Mouse (Mus musculus): ENCODE results near the gene Kcnk3. TPM values are rescaled to one million over a fixed set of nuclear protein-coding genes. Genes with fewer than 3 reads are reported as not detected.

Kcnk3 gene
- total and polyA plus RNA-seq, 2 experiments from 2014 or later = 12.7 to 23.2 TPM

- no peaks in the 10 kb centered on the region for H3K9me3 ChIP-seq (ENCODE audit: low read length)
- peaks cover 5% of the 10 kb centered on the region; the same call in 1 of the 2 replicates for H3K4me1 ChIP-seq (ENCODE audit: insufficient read depth, low read length)
- ATAC-seq = no peak
- TF ChIP-seq CTCF (IDR thresholded peaks at IDR 0.05; ENCODE audit: low read depth) = no peak
- no peak for DNase-seq (ENCODE audit: low spot score)
- H3K4me2 ChIP-seq (ENCODE audit: low read depth, low read length) = no peak overlapping the region
- no peaks in the 10 kb centered on the region for H3K36me3 ChIP-seq (ENCODE audit: insufficient read depth, low read length)
- no peaks in the 10 kb centered on the region for H3K27me3 ChIP-seq (ENCODE audit: insufficient read depth, low read length)
- no peak overlapping the region for H3K4me3 ChIP-seq (ENCODE audit: low read length)
- H3K9ac ChIP-seq (replicated peaks; ENCODE audit: low read length) = no peak overlapping the region
- H3K27ac ChIP-seq = no peak overlapping the region
- 67% methylated on average over 8 of the region's 8 CpGs for WGBS
Observed at GRCm38 (mm10) chr5:30609918-30610645, 22.1 kb downstream of the Kcnk3 start.

- 70% methylated on average over 1 of the region's 1 CpGs for WGBS
- DNase-seq (ENCODE audit: low spot score) (no peak), ATAC-seq (no peak)
- Histone ChIP-seq H3K4me2 (ENCODE audit: low read depth, low read length) (no peak overlapping the region), H3K9me3 (ENCODE audit: low read length) (no peaks in the 10 kb centered on the region), H3K36me3 (ENCODE audit: insufficient read depth, low read length) (no peaks in the 10 kb centered on the region), H3K27ac (no peak overlapping the region), H3K4me1 (ENCODE audit: insufficient read depth, low read length) (0 out of 2 replicates have a peak, but pooled peaks cover 4% of the 10 kb centered on the region), H3K9ac (replicated peaks; ENCODE audit: low read length) (no peak overlapping the region), H3K4me3 (ENCODE audit: low read length) (no peak overlapping the region), H3K27me3 (ENCODE audit: insufficient read depth, low read length) (no peaks in the 10 kb centered on the region)
- no peak for TF ChIP-seq CTCF (IDR thresholded peaks at IDR 0.05; ENCODE audit: low read depth)
Observed at GRCm38 (mm10) chr5:30611091-30611490, 23.1 kb downstream of the Kcnk3 start.

GRCm38 (mm10) chr5:30611689-30612088 lies 23.7 kb downstream of the Kcnk3 start:
- DNase-seq (ENCODE audit: low spot score) (no peak), ATAC-seq (no peak)
- Histone ChIP-seq H3K27me3 (ENCODE audit: insufficient read depth, low read length) (no peaks in the 10 kb centered on the region), H3K9ac (replicated peaks; ENCODE audit: low read length) (no peak overlapping the region), H3K4me3 (ENCODE audit: low read length) (no peak overlapping the region), H3K4me2 (ENCODE audit: low read depth, low read length) (no peak overlapping the region), H3K27ac (no peak overlapping the region), H3K4me1 (ENCODE audit: insufficient read depth, low read length) (no peaks in the 10 kb centered on the region), H3K36me3 (ENCODE audit: insufficient read depth, low read length) (no peaks in the 10 kb centered on the region), H3K9me3 (ENCODE audit: low read length) (no peaks in the 10 kb centered on the region)
- no peak for TF ChIP-seq CTCF (IDR thresholded peaks at IDR 0.05; ENCODE audit: low read depth)
- WGBS = 28% methylated on average over 3 of the region's 3 CpGs

DNA sequence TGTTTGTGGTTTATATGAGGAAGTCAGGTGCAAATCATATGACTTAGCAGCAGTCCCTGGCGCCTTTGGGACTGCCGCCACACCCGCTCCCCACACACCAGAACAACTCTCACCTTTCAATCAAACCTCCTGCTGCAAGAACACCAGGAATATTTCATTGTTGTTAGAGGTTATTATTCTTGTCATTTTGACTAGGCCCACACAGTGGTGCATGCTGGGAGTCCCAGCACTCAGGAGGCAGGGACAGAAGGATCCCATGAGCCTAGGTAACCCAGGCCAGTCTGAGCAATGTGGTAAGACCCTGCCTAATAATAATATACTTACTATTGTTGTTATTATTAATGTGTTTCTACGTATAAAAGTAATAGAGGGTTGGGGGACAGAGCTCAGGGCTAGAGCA lies 24.6 kb downstream of the Kcnk3 start:
- Histone ChIP-seq H3K4me3 (ENCODE audit: low read length) (no peak overlapping the region), H3K4me1 (ENCODE audit: insufficient read depth, low read length) (no peaks in the 10 kb centered on the region), H3K27ac (no peak overlapping the region), H3K9me3 (ENCODE audit: low read length) (no peaks in the 10 kb centered on the region), H3K36me3 (ENCODE audit: insufficient read depth, low read length) (no peaks in the 10 kb centered on the region), H3K27me3 (ENCODE audit: insufficient read depth, low read length) (no peaks in the 10 kb centered on the region), H3K9ac (replicated peaks; ENCODE audit: low read length) (no peak overlapping the region), H3K4me2 (ENCODE audit: low read depth, low read length) (no peak overlapping the region)
- ATAC-seq (no peak), DNase-seq (ENCODE audit: low spot score) (no peak)
- TF ChIP-seq CTCF (IDR thresholded peaks at IDR 0.05; ENCODE audit: low read depth) = no peak
- 90% methylated on average over 4 of the region's 4 CpGs for WGBS

DNA sequence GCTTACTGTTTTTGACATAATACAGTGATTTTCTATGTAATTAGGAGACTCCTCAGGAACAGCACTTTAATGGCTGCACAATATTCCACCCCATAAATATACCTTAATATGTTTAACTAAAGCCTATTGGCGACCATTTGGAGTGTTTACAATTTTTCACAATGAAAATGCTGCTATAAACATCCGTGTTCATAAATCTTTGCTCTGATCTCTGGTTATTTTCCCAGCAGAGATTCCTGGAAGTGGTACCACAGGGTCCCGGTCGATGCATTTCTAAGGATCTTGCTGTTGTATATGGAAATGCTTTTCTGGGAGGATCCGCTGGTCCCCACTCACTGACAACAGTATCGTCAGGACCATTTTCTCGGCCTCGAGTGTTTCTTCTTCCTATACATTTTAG lies 25.3 kb downstream of the Kcnk3 start:
- Histone ChIP-seq H3K4me1 (ENCODE audit: insufficient read depth, low read length) (no peaks in the 10 kb centered on the region), H3K4me2 (ENCODE audit: low read depth, low read length) (no peak overlapping the region), H3K36me3 (ENCODE audit: insufficient read depth, low read length) (no peaks in the 10 kb centered on the region), H3K27ac (no peak overlapping the region), H3K9ac (replicated peaks; ENCODE audit: low read length) (no peak overlapping the region), H3K27me3 (ENCODE audit: insufficient read depth, low read length) (no peaks in the 10 kb centered on the region), H3K9me3 (ENCODE audit: low read length) (no peaks in the 10 kb centered on the region), H3K4me3 (ENCODE audit: low read length) (no peak overlapping the region)
- DNase-seq (ENCODE audit: low spot score) (no peak), ATAC-seq (no peak)
- 79% methylated on average over 8 of the region's 8 CpGs for WGBS
- no peak for TF ChIP-seq CTCF (IDR thresholded peaks at IDR 0.05; ENCODE audit: low read depth)

DNA sequence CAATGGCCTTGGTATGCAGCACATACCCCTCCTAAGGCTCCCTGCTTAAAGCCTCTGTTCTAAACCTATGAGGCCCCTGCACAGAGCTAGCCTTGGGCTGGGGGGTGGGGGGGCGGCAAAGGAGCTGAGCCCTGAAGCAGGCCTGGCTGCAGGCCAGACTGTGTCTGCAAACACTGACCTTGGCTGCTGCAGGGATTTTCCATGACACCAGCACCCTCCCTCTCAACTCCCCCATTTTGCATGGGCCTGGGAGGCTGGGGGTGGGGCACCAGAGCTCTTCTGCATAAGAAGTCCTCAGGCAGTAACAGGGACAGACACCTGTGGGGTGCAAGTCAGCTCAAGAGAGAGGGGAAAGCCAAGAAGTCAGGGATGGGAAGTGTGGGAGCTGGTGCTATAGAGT lies 26.3 kb downstream of the Kcnk3 start:
- WGBS = 17% methylated on average over 1 of the region's 1 CpGs
- Histone ChIP-seq H3K27ac (no peak overlapping the region), H3K4me1 (ENCODE audit: insufficient read depth, low read length) (no peaks in the 10 kb centered on the region), H3K4me2 (ENCODE audit: low read depth, low read length) (no peak overlapping the region), H3K4me3 (ENCODE audit: low read length) (no peak overlapping the region), H3K9ac (replicated peaks; ENCODE audit: low read length) (no peak overlapping the region), H3K9me3 (ENCODE audit: low read length) (no peaks in the 10 kb centered on the region), H3K27me3 (ENCODE audit: insufficient read depth, low read length) (no peaks in the 10 kb centered on the region), H3K36me3 (ENCODE audit: insufficient read depth, low read length) (no peaks in the 10 kb centered on the region)
- ATAC-seq (peak; percentile 19; the same call in 1 of the 2 replicates), DNase-seq (ENCODE audit: low spot score) (peak; percentile 64)
- TF ChIP-seq CTCF (IDR thresholded peaks at IDR 0.05; ENCODE audit: low read depth) = no peak

GRCm38 (mm10) chr5:30615416-30615815 lies 27.4 kb downstream of the Kcnk3 start:
- H3K36me3 ChIP-seq (ENCODE audit: insufficient read depth, low read length) = no peaks in the 10 kb centered on the region
- H3K27me3 ChIP-seq (ENCODE audit: insufficient read depth, low read length) = no peaks in the 10 kb centered on the region
- H3K4me1 ChIP-seq (ENCODE audit: insufficient read depth, low read length) = no peaks in the 10 kb centered on the region
- TF ChIP-seq CTCF (IDR thresholded peaks at IDR 0.05; ENCODE audit: low read depth) = no peak
- H3K4me2 ChIP-seq (ENCODE audit: low read depth, low read length) = no peak overlapping the region
- DNase-seq (ENCODE audit: low spot score) (no peak), ATAC-seq (no peak)
- H3K9ac ChIP-seq (replicated peaks; ENCODE audit: low read length) = no peak overlapping the region
- WGBS = 48% methylated on average over 6 of the region's 6 CpGs
- H3K4me3 ChIP-seq (ENCODE audit: low read length) = no peak overlapping the region
- H3K27ac ChIP-seq = no peak overlapping the region
- no peaks in the 10 kb centered on the region for H3K9me3 ChIP-seq (ENCODE audit: low read length)

All from hindbrain, postnatal 0 days (tissue).